Mouse (Mus musculus): Measurements from ENCODE around the gene Ensa.

DNA sequence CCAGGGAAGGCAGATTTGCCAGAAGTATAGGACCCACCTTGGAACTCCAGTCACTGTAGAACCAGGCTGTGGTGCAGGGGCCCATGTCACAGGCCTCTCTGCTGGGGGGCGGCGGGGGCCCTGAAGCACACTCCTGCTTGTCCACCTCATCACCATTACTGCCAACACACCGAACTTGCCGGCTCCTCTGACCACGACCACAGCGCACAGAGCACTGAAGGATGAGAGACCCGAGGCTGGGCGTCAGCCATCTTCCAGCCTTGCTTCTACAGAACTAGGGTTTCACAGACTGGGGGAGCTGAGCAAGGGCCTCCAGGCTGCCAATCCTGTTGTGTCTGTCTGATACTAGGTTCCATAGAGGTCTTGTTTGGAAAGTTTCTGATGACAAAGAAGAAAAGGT, 54.8 kb downstream of the Ensa start:
- TF ChIP-seq CTCF (IDR thresholded peaks at IDR 0.05; ENCODE audit: control insufficient read depth, insufficient read depth, insufficient replicate concordance, low read depth, low read length) (no peak), POLR2A (IDR thresholded peaks at IDR 0.05; ENCODE audit: control insufficient read depth, low read depth, low read length) (no peak)
